Mouse (Mus musculus) adipose tissue, adult 10 weeks (tissue): Measurements from ENCODE around the gene Gm9639. TPM values are rescaled to one million over a fixed set of nuclear protein-coding genes. Genes with fewer than 3 reads are reported as not detected.

Experiments
- polyA plus RNA-seq: library from polyadenylated mRNA; stranded (reverse); fragments of 350-450 nt; fragmentation: Illumina TruSeq; extraction: RNeasy Lipid Tissue Mini Kit (QIAGEN cat#74804); gene quantifications from one replicate; pipeline ENCODE4 v1.2.3, GENCODE M21; 2014; ENCODE audit warnings: low read depth, low replicate concordance

The Gm9639 gene
- polyA plus RNA-seq, result not detected

DNA sequence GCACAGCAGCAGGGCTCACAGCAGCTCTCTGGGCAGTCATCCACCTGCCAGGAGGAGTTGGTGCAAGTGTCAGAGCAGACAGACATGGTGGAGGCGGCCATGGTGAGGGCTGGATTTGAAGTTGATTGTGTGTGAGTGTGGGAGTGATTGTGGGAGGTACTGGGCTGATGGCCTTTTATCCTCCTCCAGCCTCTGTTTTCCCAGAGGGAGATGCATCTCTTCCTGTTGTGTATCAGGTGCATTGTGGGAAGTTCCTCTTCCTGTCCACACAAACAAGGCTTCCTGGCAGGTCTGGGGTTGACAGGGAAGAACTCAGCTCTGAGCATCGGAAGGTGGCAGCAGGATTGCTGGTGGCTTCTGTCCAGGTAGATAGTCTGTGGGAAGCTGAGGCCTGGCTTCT lies at the start of gene Gm9639:
TSS of gene Gm9639 (minus strand) at position 101 of the 400 bp plus-strand sequence.

DNA sequence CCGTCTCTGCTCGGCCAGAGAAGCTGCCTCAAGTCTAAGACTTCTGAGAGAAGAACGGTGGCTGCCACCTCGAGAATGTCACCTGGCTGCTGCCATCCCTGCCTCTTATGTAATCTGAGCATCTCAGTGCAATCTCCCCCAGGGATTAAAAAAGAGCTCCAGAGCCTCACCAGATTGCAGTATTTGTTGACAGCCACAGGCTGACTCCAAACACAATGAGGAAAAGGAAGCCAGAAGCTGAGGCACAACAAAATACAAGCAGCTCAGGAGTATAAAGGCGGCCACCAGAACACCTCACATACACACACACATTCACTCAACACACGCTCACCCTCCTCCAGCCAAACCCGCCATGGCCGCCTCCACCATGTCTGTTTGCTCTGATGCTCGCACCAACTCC lies 40.8 kb upstream of the Gm9639 start, which contains the start of gene Krtap10-10:
TSS of gene Krtap10-10 (plus strand) at position 301 of the 400 bp plus-strand sequence.

DNA sequence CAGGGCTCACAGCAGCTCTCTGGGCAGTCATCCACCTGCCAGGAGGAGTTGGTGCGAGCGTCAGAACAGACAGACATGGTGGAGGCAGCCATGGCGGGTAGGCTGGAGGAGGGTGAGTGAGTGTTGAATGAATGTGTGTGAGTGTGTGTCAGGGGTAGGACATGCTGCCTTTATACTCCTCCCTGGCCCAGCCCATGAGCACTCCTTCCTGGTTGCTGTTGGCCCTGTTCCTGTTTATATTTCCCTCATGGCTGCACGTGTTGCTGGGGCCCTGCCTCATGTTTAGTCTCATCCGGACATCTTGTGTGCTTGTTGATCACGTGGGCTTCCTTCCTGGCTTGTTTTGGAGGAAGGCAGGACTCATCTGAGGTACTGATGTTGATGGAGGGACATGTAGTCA lies 32.1 kb upstream of the Gm9639 start, which contains the start of gene Krtap10-4:
TSS of gene Krtap10-4 (minus strand) at position 145 of the 400 bp plus-strand sequence.

GRCm38 (mm10) chr10:77814382-77814781 lies 19.5 kb upstream of the Gm9639 start, which contains the start of gene Gm2696:
Gene Gm2696 (plus strand): TSS chr10:77814682.

GRCm38 (mm10) chr10:77811743-77812142 lies 16.9 kb upstream of the Gm9639 start, which contains the start of gene Gm9507:
Gene Gm9507 (minus strand): TSS chr10:77811843.

DNA sequence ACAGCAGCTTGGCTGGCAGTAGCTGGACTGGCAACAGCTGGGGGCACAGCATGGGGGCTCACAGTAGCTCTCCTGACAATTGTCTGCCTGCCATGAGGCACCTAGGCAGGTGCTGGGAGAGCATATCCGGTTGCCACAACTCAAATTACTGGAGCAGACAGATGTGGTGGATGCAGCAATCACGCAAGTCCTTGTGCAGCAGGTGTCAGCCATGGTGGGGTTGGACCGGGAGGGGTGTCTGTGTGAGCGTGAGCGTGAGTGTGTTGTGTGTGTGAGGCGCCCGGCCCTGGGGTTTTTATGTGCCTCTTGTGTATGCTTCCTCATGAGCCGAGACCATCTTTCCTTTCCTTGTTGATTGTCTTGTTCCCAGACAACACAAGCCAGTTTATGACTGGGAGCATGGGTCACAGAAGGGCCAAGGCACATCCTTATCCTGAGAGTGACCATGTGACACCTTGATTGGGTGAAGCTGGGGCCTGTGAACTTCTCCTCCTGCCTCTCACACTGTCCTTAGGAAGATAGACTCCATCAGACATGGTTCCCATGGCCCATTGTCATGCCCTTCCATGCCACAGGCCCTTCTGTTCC lies 4.1 kb upstream of the Gm9639 start, which contains the start of gene Gm19668:
TSS of gene Gm19668 (minus strand) at position 213 of the 588 bp plus-strand sequence.

GRCm38 (mm10) chr10:77787876-77788275 lies 7.0 kb downstream of the Gm9639 start, which contains the start of gene Gm7137:
Gene Gm7137 (minus strand): TSS chr10:77788200.

DNA sequence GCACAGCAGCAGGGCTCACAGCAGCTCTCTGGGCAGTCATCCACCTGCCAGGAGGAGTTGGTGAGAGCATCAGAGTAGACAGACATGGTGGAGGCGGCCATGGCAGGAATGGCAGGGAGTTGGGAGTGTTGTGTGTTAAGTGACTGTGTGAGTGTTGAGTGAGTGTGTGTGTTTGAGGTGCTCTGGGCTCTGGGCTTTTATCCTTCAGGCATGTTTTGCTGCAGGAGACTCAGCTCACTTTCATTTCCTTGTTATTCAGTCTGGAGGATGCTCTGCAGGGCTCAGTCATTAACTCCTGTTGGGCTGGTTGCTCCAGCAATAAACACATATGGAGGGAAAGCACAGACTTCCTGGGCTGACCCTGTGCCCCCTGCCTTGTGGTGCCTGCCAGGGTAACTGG lies 12.4 kb downstream of the Gm9639 start, which contains the start of gene Gm3250:
TSS of gene Gm3250 (minus strand) at position 101 of the 400 bp plus-strand sequence.

DNA sequence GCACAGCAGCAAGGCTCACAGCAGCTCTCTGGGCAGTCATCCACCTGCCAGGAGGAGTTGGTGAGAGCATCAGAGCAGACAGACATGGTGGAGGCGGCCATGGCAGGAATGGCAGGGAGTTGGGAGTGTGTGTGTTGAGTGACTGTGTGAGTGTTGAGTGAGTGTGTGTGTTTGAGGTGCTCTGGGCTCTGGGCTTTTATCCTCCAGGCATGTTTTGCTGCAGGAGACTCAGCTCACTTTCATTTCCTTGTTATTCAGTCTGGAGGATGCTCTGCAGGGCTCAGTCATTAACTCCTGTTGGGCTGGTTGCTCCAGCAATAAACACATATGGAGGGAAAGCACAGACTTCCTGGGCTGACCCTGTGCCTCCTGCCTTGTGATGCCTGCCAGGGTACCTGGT lies 18.0 kb downstream of the Gm9639 start, which contains the start of gene Gm7138:
TSS of gene Gm7138 (minus strand) at position 101 of the 400 bp plus-strand sequence.

DNA sequence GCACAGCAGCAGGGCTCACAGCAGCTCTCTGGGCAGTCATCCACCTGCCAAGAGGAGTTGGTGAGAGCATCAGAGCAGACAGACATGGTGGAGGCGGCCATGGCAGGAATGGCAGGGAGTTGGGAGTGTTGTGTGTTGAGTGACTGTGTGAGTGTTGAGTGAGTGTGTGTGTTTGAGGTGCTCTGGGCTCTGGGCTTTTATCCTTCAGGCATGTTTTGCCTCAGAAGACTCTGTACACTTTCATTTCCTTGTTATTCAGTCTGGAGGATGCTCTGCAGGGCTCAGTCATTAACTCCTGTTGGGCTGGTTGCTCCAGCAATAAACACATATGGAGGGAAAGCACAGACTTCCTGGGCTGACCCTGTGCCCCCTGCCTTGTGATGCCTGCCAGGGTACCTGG lies 23.7 kb downstream of the Gm9639 start, which contains the start of gene Gm3238:
TSS of gene Gm3238 (minus strand) at position 101 of the 400 bp plus-strand sequence.

GRCm38 (mm10) chr10:77759582-77759981 lies 35.3 kb downstream of the Gm9639 start, which contains the start of gene Gm3233:
Gene Gm3233 (minus strand): TSS chr10:77759682.

DNA sequence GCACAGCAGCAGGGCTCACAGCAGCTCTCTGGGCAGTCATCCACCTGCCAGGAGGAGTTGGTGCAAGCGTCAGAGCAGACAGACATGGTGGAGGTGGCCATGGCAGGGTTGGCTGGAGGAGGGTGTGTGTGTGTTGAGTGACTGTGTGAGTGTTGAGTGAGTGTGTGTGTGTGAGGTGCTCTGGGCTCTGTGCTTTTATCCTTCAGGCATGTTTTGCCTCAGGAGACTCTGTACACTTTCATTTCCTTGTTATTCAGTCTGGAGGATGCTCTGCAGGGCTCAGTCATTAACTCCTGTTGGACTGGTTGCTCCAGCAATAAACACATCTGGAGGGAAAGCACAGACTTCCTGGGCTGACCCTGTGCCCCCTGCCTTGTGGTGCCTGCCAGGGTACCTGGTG lies 43.6 kb downstream of the Gm9639 start, which contains the start of gene Gm9736:
TSS of gene Gm9736 (minus strand) at position 101 of the 400 bp plus-strand sequence.

Other genes with a start within 250 kb of the Gm9639 start
- gene Pttg1ip, start 213.4 kb downstream of the Gm9639 start, polyA plus RNA-seq, result 176 TPM
- 138 TPM for gene Sumo3, start 189.0 kb downstream of the Gm9639 start, polyA plus RNA-seq
- 3.7 TPM for gene Gm49325, start 188.9 kb downstream of the Gm9639 start, polyA plus RNA-seq
- gene Ube2g2, start 172.8 kb downstream of the Gm9639 start, polyA plus RNA-seq, result 41.8 TPM
- gene Tspear, start 108.5 kb downstream of the Gm9639 start, polyA plus RNA-seq, result 0.27 TPM
- not detected for gene Gm19402, start 104.3 kb downstream of the Gm9639 start, polyA plus RNA-seq
- not detected for gene Gm9508, start 97.8 kb downstream of the Gm9639 start, polyA plus RNA-seq
- gene Gm10272, start 88.5 kb downstream of the Gm9639 start, polyA plus RNA-seq, result not detected
- not detected for gene Gm10024, start 83.6 kb downstream of the Gm9639 start, polyA plus RNA-seq
- not detected for gene Gm10142, start 79.3 kb downstream of the Gm9639 start, polyA plus RNA-seq
- not detected for gene Krtap12-1, start 74.5 kb downstream of the Gm9639 start, polyA plus RNA-seq
- not detected for gene Gm10100, start 68.6 kb downstream of the Gm9639 start, polyA plus RNA-seq
- gene Gm18596, start 52.4 kb downstream of the Gm9639 start, polyA plus RNA-seq, result not detected
- not detected for gene Gm9736, start 43.7 kb downstream of the Gm9639 start, polyA plus RNA-seq
- gene Gm3233, start 35.4 kb downstream of the Gm9639 start, polyA plus RNA-seq, result not detected
- gene Gm3238, start 23.8 kb downstream of the Gm9639 start, polyA plus RNA-seq, result not detected
- gene Gm7138, start 18.1 kb downstream of the Gm9639 start, polyA plus RNA-seq, result not detected
- not detected for gene Gm3250, start 12.5 kb downstream of the Gm9639 start, polyA plus RNA-seq
- gene Gm7137, start 6.9 kb downstream of the Gm9639 start, polyA plus RNA-seq, result not detected
- gene Gm19668, start 4.1 kb upstream of the Gm9639 start, polyA plus RNA-seq, result not detected
- not detected for gene Gm9507, start 16.8 kb upstream of the Gm9639 start, polyA plus RNA-seq
- not detected for gene Gm2696, start 19.6 kb upstream of the Gm9639 start, polyA plus RNA-seq
- not detected for gene Krtap10-4, start 32.0 kb upstream of the Gm9639 start, polyA plus RNA-seq
- gene Krtap10-10, start 40.9 kb upstream of the Gm9639 start, polyA plus RNA-seq, result not detected
- not detected for gene Gm36176, start 51.7 kb upstream of the Gm9639 start, polyA plus RNA-seq
- not detected for gene Gm10318, start 57.8 kb upstream of the Gm9639 start, polyA plus RNA-seq
- gene Gm3285, start 66.9 kb upstream of the Gm9639 start, polyA plus RNA-seq, result not detected
- gene Lrrc3, start 107.5 kb upstream of the Gm9639 start, polyA plus RNA-seq, result 3.8 TPM
- gene Trpm2, start 175.5 kb upstream of the Gm9639 start, polyA plus RNA-seq, result 1.5 TPM
- 20.0 TPM for gene 1810043G02Rik, start 183.4 kb upstream of the Gm9639 start, polyA plus RNA-seq
- 61.7 TPM for gene Pfkl, start 215.0 kb upstream of the Gm9639 start, polyA plus RNA-seq
- 0.87 TPM for gene Dnmt3l, start 246.9 kb upstream of the Gm9639 start, polyA plus RNA-seq
- gene Aire, start 248.5 kb upstream of the Gm9639 start, polyA plus RNA-seq, result 0.69 TPM